Mouse (Mus musculus) adrenal gland, adult (tissue): ENCODE results near the gene Ksr2.
A peak's percentile ranks its signal among the peaks of the same experiment; 100 is the strongest.

ENCODE experiments used
- DNase-seq, 2 experiments: peaks; one replicate each; pipeline ENCODE4 v3.0.0; 2022 to 2023; ENCODE audit warnings: low spot score in 1 of 2; ENCODE audit not compliant: inconsistent age in 2 of 2

Ksr2 gene

GRCm38 (mm10) chr5:117521156-117521555 lies 107.4 kb downstream of the Ksr2 start:
- DNase-seq = no peak

GRCm38 (mm10) chr5:117521701-117522100 lies 107.9 kb downstream of the Ksr2 start:
- DNase-seq = no peak

DNA sequence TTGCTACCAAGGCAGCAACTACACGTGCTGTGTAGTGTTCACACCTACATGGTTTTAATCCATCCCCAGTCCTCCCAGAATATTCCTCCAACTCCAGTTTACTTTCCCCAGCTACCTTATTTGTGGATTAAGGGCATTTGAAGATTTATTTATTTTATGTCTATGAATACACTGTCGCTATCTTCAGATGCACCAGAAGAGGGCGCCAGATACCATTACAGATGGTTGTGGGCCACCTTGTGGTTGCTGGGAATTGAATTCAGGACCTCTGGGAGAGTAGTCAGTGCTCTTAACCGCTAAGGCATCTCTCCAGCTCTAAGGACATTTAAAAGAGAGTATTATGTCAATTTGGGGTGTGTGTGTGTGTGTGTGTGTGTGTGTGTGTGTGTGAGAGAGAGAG lies 108.7 kb downstream of the Ksr2 start:
- DNase-seq = no peak

DNA sequence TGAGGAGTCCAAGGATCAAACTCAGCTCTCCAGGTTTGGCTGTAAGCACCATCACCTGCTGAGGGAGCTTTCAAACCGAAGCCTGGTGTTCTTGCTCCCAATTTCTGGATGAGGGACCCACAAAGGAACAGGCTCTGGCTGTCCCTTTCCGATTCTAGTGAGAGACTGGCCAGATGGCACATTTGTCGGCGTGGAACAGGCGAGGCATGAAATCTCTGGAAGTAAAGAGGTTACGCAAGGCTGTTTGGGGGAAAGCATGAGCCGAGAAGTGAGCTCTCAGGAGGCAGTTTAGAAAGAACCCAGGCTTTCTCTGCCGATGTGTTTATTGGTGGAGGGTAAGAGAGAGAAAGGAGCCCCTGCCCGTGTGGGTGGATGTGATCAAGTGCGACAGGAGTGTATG lies 109.2 kb downstream of the Ksr2 start:
- no peak for DNase-seq

- no peak for DNase-seq
These were observed 117.2 kb downstream of the Ksr2 start for GRCm38 (mm10) chr5:117530991-117531390.

- no peak for DNase-seq
These were observed 125.4 kb downstream of the Ksr2 start for GRCm38 (mm10) chr5:117539221-117539620.

GRCm38 (mm10) chr5:117541654-117542053 lies 127.9 kb downstream of the Ksr2 start:
- DNase-seq = no peak

DNA sequence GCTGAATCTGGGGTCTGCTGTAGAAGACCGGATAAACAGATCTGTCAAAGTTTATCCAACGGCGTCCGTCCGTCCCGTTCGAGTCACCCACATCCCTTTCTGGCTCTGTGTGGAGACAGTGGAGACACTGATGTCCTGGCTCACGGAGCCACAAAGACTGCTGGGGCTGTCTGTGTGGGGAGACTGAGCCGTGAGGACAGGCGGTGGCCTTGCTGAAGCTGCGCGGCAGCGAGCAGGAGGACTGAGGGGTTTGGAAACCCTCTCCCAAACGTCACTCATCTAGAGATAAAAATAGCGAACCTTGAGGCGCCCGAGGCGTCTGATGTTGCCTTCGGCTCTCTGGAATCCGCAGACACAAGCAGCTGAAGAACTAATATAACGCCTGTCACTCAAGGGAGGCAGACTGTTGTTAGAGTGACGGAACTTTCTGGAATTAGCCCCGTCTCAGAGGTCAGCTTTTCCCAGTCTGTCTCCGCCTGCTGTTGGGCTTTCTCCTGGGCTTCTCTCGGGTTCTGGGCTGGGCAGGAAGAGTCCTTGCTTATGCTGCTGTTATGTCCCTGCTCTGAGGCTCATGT lies 133.0 kb downstream of the Ksr2 start:
- peak in 1 of 2 experiments; percentile 38 for DNase-seq

- DNase-seq = no peak
These were observed 137.2 kb downstream of the Ksr2 start for GRCm38 (mm10) chr5:117550992-117551391.

- no peak for DNase-seq
These were observed 138.3 kb downstream of the Ksr2 start for GRCm38 (mm10) chr5:117552096-117552495.

DNA sequence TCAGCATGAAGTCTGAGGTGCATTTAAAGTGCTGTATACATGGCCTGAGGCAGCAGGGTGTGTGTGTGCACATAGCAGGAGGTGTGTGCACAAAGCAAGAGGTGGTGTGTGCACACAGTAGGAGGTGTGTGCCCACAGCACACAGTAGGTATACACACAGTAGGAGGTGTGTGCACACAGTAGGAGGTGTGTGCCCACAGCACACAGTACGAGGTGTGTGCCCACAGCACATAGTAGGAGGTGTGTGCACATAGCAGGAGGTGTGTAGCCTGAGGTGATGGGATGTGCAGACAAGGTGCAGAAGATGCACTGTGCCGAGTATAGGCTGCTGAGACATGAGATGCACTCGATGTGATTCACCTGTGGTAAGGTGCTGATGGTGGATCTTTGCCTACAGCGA lies 140.7 kb downstream of the Ksr2 start:
- no peak for DNase-seq

DNA sequence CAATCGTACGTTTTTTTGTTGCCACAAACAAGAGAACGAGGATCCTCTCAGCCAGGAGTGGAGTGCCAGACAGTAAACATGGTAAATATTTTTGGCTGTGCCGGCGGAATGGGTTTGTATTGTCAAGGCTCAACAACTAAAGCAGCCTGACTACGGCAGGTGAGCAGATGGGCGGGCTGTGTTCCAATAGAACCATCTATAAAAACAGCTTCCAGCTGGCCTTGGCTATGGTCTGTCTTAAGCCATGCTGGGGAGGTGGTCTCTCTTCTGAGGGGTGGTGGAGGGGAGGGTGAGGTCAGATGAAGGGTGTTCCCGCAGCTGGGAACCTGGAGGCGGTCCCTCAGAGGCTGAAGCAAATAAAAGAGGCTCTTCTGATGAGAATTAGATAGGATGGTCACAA lies 142.8 kb downstream of the Ksr2 start:
- no peak for DNase-seq

DNA sequence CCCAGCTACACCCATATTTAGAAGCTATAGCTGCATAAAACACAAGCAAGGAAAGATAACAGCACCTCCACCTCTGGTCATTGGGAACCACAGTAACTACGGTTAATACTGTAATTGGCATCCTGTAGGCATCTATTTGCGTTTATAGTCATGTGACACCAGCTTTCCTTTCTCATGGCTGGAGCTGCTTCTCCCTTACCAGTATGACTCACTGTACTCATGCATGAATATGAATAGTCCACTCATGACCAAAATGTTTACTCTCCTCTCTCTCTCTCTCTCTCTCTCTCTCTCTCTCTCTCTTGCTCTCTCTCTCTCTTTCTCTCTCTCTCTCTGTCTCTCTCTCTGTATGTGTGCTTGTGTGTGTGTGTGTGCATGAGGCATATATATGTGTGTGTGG lies 147.3 kb downstream of the Ksr2 start:
- DNase-seq = no peak

- DNase-seq = peak; percentile 15 to 58
These were observed 152.4 kb downstream of the Ksr2 start for GRCm38 (mm10) chr5:117566051-117566665.

DNA sequence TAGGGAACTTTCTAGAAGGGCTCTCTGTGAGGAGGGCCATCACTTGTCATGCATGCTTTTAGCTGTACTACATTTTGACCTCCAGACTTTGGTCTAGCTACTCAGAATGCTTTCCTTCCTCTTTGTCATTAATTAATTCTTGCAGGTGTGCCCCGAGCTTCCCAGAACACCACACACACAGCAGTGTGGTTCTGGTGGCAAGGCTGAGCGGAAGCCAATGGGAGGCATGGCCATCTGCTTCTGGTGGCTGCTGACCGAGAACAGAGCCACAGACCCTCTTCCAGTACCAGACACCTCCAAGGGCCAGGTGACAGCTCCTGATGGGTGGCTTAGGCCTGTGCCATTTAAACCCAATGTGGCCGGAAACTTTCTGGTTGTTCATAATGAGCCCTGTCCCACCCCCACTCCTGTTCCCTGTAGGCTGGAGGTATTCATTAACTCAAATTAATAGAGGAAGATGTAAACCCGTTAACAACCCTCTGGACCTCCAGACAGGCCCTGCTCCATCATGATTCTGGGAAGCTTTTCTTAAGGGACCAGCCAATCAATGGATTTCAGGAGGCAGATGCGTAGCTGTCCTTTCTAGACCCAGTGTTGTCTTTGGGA lies 155.5 kb downstream of the Ksr2 start:
- DNase-seq = no peak

- peak in 1 of 2 experiments; percentile 39 for DNase-seq
These were observed 158.6 kb downstream of the Ksr2 start for GRCm38 (mm10) chr5:117572428-117572827.

GRCm38 (mm10) chr5:117574894-117575293 lies 161.1 kb downstream of the Ksr2 start:
- peak; percentile 33 to 51 for DNase-seq

DNA sequence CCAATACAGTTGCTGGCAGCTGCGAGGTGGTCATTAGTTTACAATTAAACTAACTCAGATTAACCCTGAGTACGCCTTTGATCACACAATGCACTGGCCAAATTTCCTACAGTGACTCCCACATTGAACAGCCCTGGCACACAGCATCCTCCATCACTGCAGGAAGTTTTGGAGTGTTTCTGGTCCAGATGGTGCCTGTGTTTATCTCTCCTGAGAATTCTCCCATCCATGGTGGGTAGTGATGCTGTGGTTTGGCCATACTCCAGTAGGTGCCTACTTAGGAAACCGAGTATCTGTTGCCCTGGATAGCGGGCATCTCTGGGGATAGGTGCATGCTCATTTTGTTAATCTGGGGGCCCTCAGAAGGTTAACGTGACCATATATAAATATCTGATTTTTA lies 163.8 kb downstream of the Ksr2 start:
- no peak for DNase-seq

GRCm38 (mm10) chr5:117581711-117582110 lies 167.9 kb downstream of the Ksr2 start:
- DNase-seq = no peak

GRCm38 (mm10) chr5:117584428-117584827 lies 170.6 kb downstream of the Ksr2 start:
- no peak for DNase-seq

DNA sequence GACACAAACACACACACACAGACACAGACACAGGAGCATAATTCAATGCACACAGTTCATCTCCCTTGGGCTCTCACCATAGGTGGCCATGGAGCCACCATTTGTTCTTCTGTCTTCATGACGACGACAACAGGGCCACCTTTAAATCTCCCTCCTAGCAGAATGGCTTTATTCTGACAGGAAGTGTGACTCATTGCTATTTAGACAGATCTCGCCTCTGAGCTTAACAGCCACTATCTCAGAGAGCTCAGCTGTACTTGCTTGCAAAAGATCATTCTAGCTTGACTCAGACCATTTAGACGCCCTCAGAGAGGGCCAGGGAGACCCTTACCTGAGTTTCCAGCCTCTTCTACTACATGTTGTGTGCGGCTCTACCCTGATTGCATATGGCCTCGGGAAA lies 175.5 kb downstream of the Ksr2 start:
- DNase-seq = no peak

GRCm38 (mm10) chr5:117593273-117593672 lies 179.5 kb downstream of the Ksr2 start:
- no peak for DNase-seq

GRCm38 (mm10) chr5:117596803-117597202 lies 183.0 kb downstream of the Ksr2 start:
- no peak for DNase-seq
